Mouse (Mus musculus): Measurements from ENCODE around the gene Mtmr12. TPM values are rescaled to one million over a fixed set of nuclear protein-coding genes. Genes with fewer than 3 reads are reported as not detected.

Gene Mtmr12
- total and polyA plus RNA-seq, 3 experiments, result 7.4 to 9.2 (median 8.8) TPM

DNA sequence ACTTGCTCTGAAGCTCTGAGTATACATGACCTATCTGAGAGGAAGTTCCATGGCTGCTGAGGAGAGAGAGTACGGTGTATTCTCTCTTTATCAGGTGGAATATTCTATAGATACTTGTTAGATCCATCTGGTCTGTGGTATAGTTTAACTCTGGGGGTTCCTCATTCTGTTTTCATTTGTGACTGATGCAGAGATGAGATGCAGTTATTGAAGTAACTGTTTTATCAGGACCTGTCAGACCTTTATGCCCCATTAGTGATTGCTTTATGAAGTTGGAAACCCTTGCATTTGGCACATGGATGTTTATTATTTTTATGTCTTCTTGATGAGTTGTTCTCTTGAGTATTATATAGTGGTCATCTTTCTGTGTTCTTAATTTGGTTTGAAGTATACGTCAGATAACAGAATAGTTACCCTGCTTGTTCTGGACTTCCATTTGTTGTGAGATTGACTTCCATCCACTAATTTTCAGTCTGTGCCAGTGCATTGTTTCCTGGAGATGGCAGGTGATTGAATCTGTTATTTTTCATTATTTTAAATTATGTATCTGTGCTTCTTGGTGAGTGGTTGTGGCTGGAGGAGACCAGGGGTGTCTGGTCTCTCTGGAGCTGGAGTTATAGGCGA, 36.0 kb downstream of the Mtmr12 start:
- H3K4me1 ChIP-seq (ENCODE audit: control insufficient read depth, insufficient read depth, low read length), result peaks cover 11% of the 10 kb centered on the region
- H3K27ac ChIP-seq, result no peak overlapping the region
- H3K79me2 ChIP-seq (replicated peaks; ENCODE audit: control insufficient read depth, insufficient read depth, low read length), result no peaks in the 10 kb centered on the region
- peaks cover 5% of the 10 kb centered on the region for H3K36me3 ChIP-seq (ENCODE audit: control insufficient read depth, insufficient read depth, low read length)
- 90% methylated on average over 3 of the region's 3 CpGs for WGBS
- no peak for DNase-seq
- TF ChIP-seq CTCF (IDR thresholded peaks at IDR 0.05), result no peak
- TF ChIP-seq POLR2A (IDR thresholded peaks at IDR 0.05; ENCODE audit: insufficient read depth, low read depth, low read length), result no peak
- TF ChIP-seq EP300 (IDR thresholded peaks at IDR 0.05; ENCODE audit: insufficient read depth, low read depth, low read length), result no peak
- no peak overlapping the region for H3K9ac ChIP-seq (ENCODE audit: low read depth, low read length)
- H3K27me3 ChIP-seq (ENCODE audit: control insufficient read depth, insufficient read depth, low read length), result no peaks in the 10 kb centered on the region
- no peak overlapping the region for H3K4me3 ChIP-seq
- intact Hi-C loops (cut with DNase I), result no loop called here

DNA sequence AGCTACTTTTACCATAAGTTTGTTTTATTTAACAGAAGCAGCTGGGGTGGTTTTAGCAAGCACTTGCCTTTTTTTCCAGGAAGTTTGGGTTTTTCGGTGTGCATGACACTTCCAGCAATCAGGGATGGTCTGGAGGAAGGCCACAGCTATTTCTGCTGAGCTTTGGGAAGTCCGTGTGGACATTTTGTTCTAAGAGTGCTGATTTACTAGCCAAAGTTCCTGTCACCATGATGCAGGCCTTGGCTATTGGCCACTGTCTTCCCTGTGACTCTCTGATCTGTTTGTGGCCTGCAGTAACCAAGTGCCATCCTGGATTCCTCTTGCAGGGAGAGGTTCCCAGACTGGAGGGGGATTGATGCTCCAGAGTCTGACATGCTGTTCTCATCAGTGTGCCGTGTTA, 39.0 kb downstream of the Mtmr12 start:
- peaks cover 16% of the 10 kb centered on the region for H3K4me1 ChIP-seq (ENCODE audit: control insufficient read depth, insufficient read depth, low read length)
- H3K79me2 ChIP-seq (replicated peaks; ENCODE audit: control insufficient read depth, insufficient read depth, low read length), result no peaks in the 10 kb centered on the region
- WGBS, result 28% methylated on average over 3 of the region's 3 CpGs
- peaks cover 2% of the 10 kb centered on the region for H3K36me3 ChIP-seq (ENCODE audit: control insufficient read depth, insufficient read depth, low read length)
- intact Hi-C loops (cut with DNase I), result loop anchor here (1.0 kb wide), 1 partner anchor 38 kb away; the partner anchor contains the start of gene Mtmr12
- TF ChIP-seq POLR2A (IDR thresholded peaks at IDR 0.05; ENCODE audit: insufficient read depth, low read depth, low read length) (no peak), CTCF (IDR thresholded peaks at IDR 0.05) (no peak), EP300 (IDR thresholded peaks at IDR 0.05; ENCODE audit: insufficient read depth, low read depth, low read length) (0 out of 2 replicates have a peak, but pooled peaks have one; percentile 50)
- DNase-seq, result peak; percentile 67 to 70
- no peak overlapping the region for H3K9ac ChIP-seq (ENCODE audit: low read depth, low read length)
- H3K4me3 ChIP-seq, result no peak overlapping the region
- H3K27ac ChIP-seq, result peak overlapping the region; percentile 36
- no peaks in the 10 kb centered on the region for H3K27me3 ChIP-seq (ENCODE audit: control insufficient read depth, insufficient read depth, low read length)

DNA sequence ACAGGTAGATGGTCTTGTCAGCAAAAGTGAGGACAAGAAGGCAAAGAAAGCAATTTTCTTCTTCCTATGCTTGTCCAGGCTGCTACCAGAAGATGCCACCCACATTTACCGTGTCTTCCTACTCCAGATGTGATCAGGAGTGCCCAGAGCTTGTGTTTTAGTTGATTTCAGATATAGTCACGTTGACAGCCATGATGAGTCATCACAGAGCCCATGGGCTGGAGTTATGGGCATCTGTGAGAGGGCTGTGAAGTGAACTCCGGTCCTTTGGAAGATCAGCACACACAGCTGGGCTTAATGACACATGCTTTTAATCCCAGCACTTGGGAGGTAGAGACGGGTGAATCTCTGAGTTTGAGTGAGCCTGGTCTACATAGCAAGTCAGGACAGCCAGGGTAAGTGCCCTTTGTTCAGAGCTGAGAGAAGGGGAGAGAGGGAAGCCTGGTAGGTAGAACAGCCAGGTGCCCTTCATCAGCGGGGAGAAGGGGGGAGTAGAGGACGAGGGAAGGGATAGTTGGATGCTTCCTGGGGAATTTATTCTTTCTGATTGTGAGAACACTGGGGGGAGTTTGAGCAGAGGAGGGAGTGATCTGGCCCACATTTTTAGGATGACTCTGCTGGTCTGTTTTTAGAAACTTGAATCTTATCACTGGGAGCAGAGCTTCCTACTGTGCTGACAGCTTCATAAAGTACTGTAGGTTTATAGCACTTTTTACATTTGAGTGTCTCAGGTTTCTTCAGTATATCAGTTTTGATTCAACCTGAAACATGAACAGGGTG, 40.9 kb downstream of the Mtmr12 start:
- TF ChIP-seq CTCF (IDR thresholded peaks at IDR 0.05) (no peak), EP300 (IDR thresholded peaks at IDR 0.05; ENCODE audit: insufficient read depth, low read depth, low read length) (no peak), POLR2A (IDR thresholded peaks at IDR 0.05; ENCODE audit: insufficient read depth, low read depth, low read length) (no peak)
- no peak for DNase-seq
- no peak overlapping the region for H3K9ac ChIP-seq (ENCODE audit: low read depth, low read length)
- intact Hi-C loops (cut with DNase I), result no loop called here
- no peaks in the 10 kb centered on the region for H3K79me2 ChIP-seq (replicated peaks; ENCODE audit: control insufficient read depth, insufficient read depth, low read length)
- no peak overlapping the region for H3K4me3 ChIP-seq
- peaks cover 16% of the 10 kb centered on the region for H3K4me1 ChIP-seq (ENCODE audit: control insufficient read depth, insufficient read depth, low read length)
- peak overlapping the region; percentile 76 for H3K27ac ChIP-seq
- no peaks in the 10 kb centered on the region for H3K27me3 ChIP-seq (ENCODE audit: control insufficient read depth, insufficient read depth, low read length)
- H3K36me3 ChIP-seq (ENCODE audit: control insufficient read depth, insufficient read depth, low read length), result peaks cover 2% of the 10 kb centered on the region
- WGBS, result 26% methylated on average over 6 of the region's 6 CpGs

DNA sequence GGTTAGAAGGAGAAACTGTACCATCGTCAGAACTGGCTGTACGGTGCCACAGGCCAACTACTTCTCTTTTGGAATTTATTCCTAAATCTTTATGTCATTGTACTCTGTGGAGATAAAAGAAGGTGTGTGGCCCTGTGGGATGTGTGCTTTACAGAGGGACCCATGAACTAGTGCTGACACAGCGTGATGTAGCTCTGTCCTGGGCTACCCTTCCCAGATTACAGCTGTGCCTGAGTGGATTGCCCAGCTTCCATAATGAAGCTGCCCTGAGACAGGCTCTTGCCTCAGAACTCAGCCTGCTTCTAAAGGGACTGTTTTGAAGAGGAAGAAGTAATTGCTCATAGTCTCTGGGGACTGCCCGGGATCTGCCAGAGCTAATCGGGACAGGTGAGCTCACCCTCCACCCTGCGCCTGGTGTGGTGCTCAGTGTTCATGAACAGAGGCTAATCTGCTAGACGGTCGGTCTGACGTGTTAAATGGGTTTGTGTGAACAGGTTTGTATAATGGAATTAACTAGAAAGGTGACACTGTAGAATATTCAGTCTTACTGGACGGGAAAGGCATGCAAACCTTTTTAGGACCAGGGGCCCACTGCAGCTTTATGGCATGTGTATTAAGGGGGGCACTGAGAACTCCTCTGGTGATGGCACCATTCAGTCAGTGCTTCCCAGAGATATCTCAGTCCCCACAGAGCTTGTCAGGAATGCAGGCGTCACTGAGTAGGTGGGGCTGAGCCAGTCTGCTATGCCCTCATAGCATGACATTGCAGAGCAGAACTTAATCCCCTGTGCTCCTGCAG, 41.7 kb downstream of the Mtmr12 start:
- Histone ChIP-seq H3K79me2 (replicated peaks; ENCODE audit: control insufficient read depth, insufficient read depth, low read length) (no peaks in the 10 kb centered on the region), H3K27me3 (ENCODE audit: control insufficient read depth, insufficient read depth, low read length) (no peaks in the 10 kb centered on the region), H3K4me1 (ENCODE audit: control insufficient read depth, insufficient read depth, low read length) (peaks cover 16% of the 10 kb centered on the region), H3K36me3 (ENCODE audit: control insufficient read depth, insufficient read depth, low read length) (peaks cover 2% of the 10 kb centered on the region), H3K27ac (peak overlapping the region; percentile 76), H3K4me3 (no peak overlapping the region), H3K9ac (ENCODE audit: low read depth, low read length) (no peak overlapping the region)
- DNase-seq, result no peak
- intact Hi-C loops (cut with DNase I), result no loop called here
- TF ChIP-seq POLR2A (IDR thresholded peaks at IDR 0.05; ENCODE audit: insufficient read depth, low read depth, low read length), result no peak
- TF ChIP-seq CTCF (IDR thresholded peaks at IDR 0.05), result no peak
- no peak for TF ChIP-seq EP300 (IDR thresholded peaks at IDR 0.05; ENCODE audit: insufficient read depth, low read depth, low read length)
- 48% methylated on average over 11 of the region's 11 CpGs for WGBS

DNA sequence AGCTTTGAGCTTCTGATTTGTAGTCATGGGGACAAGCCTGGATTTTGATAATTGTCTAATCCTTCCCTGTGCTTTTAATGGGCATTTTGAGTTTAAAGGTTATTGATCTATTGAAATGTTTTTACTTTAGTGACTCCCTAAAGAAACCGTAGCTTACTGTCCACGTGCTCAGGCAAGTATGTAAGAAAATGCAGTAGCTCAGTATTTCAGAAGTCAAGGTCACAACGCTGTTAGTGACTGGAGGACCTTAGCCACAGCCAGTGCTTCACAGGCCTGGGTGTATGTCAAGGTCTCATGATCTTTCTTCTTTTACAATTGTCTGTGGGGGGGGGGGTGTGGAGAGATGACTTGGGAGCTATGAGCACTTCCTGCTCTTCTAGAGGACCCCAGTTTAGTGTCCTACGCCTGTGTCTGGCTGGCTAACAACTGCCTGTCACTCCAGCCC, 42.4 kb downstream of the Mtmr12 start:
- Histone ChIP-seq H3K9ac (ENCODE audit: low read depth, low read length) (no peak overlapping the region), H3K27me3 (ENCODE audit: control insufficient read depth, insufficient read depth, low read length) (no peaks in the 10 kb centered on the region), H3K27ac (peak overlapping the region; percentile 76), H3K4me1 (ENCODE audit: control insufficient read depth, insufficient read depth, low read length) (peaks cover 16% of the 10 kb centered on the region), H3K4me3 (no peak overlapping the region), H3K79me2 (replicated peaks; ENCODE audit: control insufficient read depth, insufficient read depth, low read length) (no peaks in the 10 kb centered on the region), H3K36me3 (ENCODE audit: control insufficient read depth, insufficient read depth, low read length) (peaks cover 2% of the 10 kb centered on the region)
- WGBS, result 57% methylated on average over 4 of the region's 4 CpGs
- no peak for TF ChIP-seq CTCF (IDR thresholded peaks at IDR 0.05)
- no peak for TF ChIP-seq POLR2A (IDR thresholded peaks at IDR 0.05; ENCODE audit: insufficient read depth, low read depth, low read length)
- no peak for TF ChIP-seq EP300 (IDR thresholded peaks at IDR 0.05; ENCODE audit: insufficient read depth, low read depth, low read length)
- intact Hi-C loops (cut with DNase I), result no loop called here
- DNase-seq, result no peak
